Mouse (Mus musculus) olfactory bulb, adult 2 months (tissue): ENCODE data around the gene Olig2. TPM values are rescaled to one million over a fixed set of nuclear protein-coding genes. Genes with fewer than 3 reads are reported as not detected.

ENCODE experiments used
- H3K27ac ChIP-seq: fragments of 200-500 bp; 2 replicates; pipeline ENCODE4 v1.5.1; 2012; ENCODE audit warnings: low read depth, low read length; ENCODE audit not compliant: insufficient read depth
- H3K4me1 ChIP-seq: fragments of 200-500 bp; 2 replicates; pipeline ENCODE4 v1.6.1; 2012; ENCODE audit warnings: low read length; ENCODE audit not compliant: control insufficient read depth, insufficient read depth
- H3K4me3 ChIP-seq: fragments of 200-500 bp; 2 replicates; pipeline ENCODE4 v1.5.1; 2012; ENCODE audit warnings: mild to moderate bottlenecking, low read depth, low read length, moderate library complexity; ENCODE audit not compliant: insufficient read depth
- CTCF ChIP-seq: fragments of 200-500 bp; IDR thresholded peaks from 2 replicates; pipeline ENCODE4 v1.5.1; 2012; ENCODE audit warnings: low read depth, mild to moderate bottlenecking, low read length, moderate library complexity; ENCODE audit not compliant: insufficient read depth
- POLR2A ChIP-seq: fragments of 200-500 bp; IDR thresholded peaks from 2 replicates; pipeline ENCODE4 v1.6.1; 2012; ENCODE audit warnings: mild to moderate bottlenecking, low read depth, low read length, moderate library complexity; ENCODE audit not compliant: insufficient read depth
- WGBS: fragments of 180-500 bp; shearing (Covaris S2); methylation state at CpG from one replicate; pipeline ENCODE4 v1.1.7; 2018; 5-methylcytosine and 5-hydroxymethylcytosine counted together
- polyA plus RNA-seq: library from polyadenylated mRNA; stranded (reverse); fragments of >200 nt; gene quantifications from 2 replicates; pipeline ENCODE4 v1.2.4, GENCODE M21; 2012; ENCODE audit warnings: low replicate concordance; ENCODE audit not compliant: missing spikeins, insufficient read depth, insufficient read length

The Olig2 gene
- polyA plus RNA-seq, 1 experiment: not detected

GRCm38 (mm10) chr16:91224068-91224402, 1.2 kb upstream of the Olig2 start:
- H3K27ac ChIP-seq: no peak overlapping the region
- peaks cover 27% of the 10 kb centered on the region for H3K4me1 ChIP-seq
- WGBS: 20% methylated on average over 10 of the region's 10 CpGs
- no peak overlapping the region for H3K4me3 ChIP-seq
- no peak for TF ChIP-seq CTCF
- TF ChIP-seq POLR2A: no peak

- H3K27ac ChIP-seq: no peak overlapping the region
- TF ChIP-seq POLR2A: no peak
- TF ChIP-seq CTCF: no peak
- WGBS: 5% methylated on average over 26 of the region's 26 CpGs
- H3K4me3 ChIP-seq: peak overlapping the region; percentile 26
- H3K4me1 ChIP-seq: peaks cover 27% of the 10 kb centered on the region
Observed at GRCm38 (mm10) chr16:91224481-91225232, 600 bp upstream of the Olig2 start.

GRCm38 (mm10) chr16:91226038-91226882, 1.0 kb downstream of the Olig2 start:
- WGBS: 1% methylated on average over 60 of the region's 60 CpGs
- no peak overlapping the region for H3K27ac ChIP-seq
- TF ChIP-seq CTCF (no peak), POLR2A (no peak)

GRCm38 (mm10) chr16:91226883-91227759, 1.9 kb downstream of the Olig2 start:
- Histone ChIP-seq H3K27ac (no peak overlapping the region), H3K4me1 (peaks cover 23% of the 10 kb centered on the region), H3K4me3 (peak overlapping the region; percentile 18)
- TF ChIP-seq POLR2A (no peak), CTCF (no peak)
- WGBS: 3% methylated on average over 84 of the region's 85 CpGs

More at GRCm38 (mm10) chr16:91226038-91226882, 1.0 kb downstream of the Olig2 start:
- H3K4me1 ChIP-seq: peaks cover 24% of the 10 kb centered on the region
- peak overlapping the region; percentile 18 for H3K4me3 ChIP-seq

- TF ChIP-seq CTCF: no peak
- TF ChIP-seq POLR2A: no peak
- Histone ChIP-seq H3K4me3 (peak overlapping the region; percentile 18; the same call in 1 of the 2 replicates), H3K4me1 (peaks cover 17% of the 10 kb centered on the region), H3K27ac (no peak overlapping the region)
- 15% methylated on average over 6 of the region's 6 CpGs for WGBS
Observed at GRCm38 (mm10) chr16:91227760-91228043, 2.4 kb downstream of the Olig2 start.

- WGBS: 32% methylated on average over 30 of the region's 30 CpGs
- H3K4me3 ChIP-seq: no peak overlapping the region
Observed at GRCm38 (mm10) chr16:91228238-91229071, 3.2 kb downstream of the Olig2 start.

GRCm38 (mm10) chr16:91229072-91229348, 3.8 kb downstream of the Olig2 start:
- TF ChIP-seq POLR2A (no peak), CTCF (no peak)
- peaks cover 15% of the 10 kb centered on the region for H3K4me1 ChIP-seq
- 39% methylated on average over 10 of the region's 10 CpGs for WGBS
- H3K4me3 ChIP-seq: no peak overlapping the region
- H3K27ac ChIP-seq: no peak overlapping the region

More at GRCm38 (mm10) chr16:91228238-91229071, 3.2 kb downstream of the Olig2 start:
- TF ChIP-seq CTCF (no peak), POLR2A (no peak)
- Histone ChIP-seq H3K27ac (no peak overlapping the region), H3K4me1 (peaks cover 15% of the 10 kb centered on the region)

GRCm38 (mm10) chr16:91229643-91230042, 4.4 kb downstream of the Olig2 start:
- Histone ChIP-seq H3K4me1 (peaks cover 15% of the 10 kb centered on the region), H3K4me3 (no peak overlapping the region), H3K27ac (no peak overlapping the region)
- WGBS: 75% methylated on average over 8 of the region's 8 CpGs
- TF ChIP-seq POLR2A: no peak
- no peak for TF ChIP-seq CTCF
